Mouse (Mus musculus) G1E (cell line): Measurements from ENCODE around the gene Ctc1.

Source experiments
- CTCF ChIP-seq: IDR thresholded peaks from 2 replicates; pipeline ENCODE4 v1.5.1; 2012; ENCODE audit warnings: low read depth, low read length, inconsistent platforms, mixed read lengths
- GATA1 ChIP-seq: IDR thresholded peaks from 2 replicates; pipeline ENCODE4 v1.6.1; 2012; ENCODE audit warnings: borderline replicate concordance, low read length, inconsistent platforms, mixed read lengths
- POLR2AphosphoS5 ChIP-seq: IDR thresholded peaks from 2 replicates; pipeline ENCODE4 v1.6.1; 2012; ENCODE audit warnings: low read depth, low read length, inconsistent platforms; ENCODE audit not compliant: insufficient replicate concordance
- TAL1 ChIP-seq: conservative IDR thresholded peaks from 2 replicates; pipeline ENCODE4 v1.6.1; 2012; ENCODE audit warnings: low read depth, low read length, inconsistent platforms, mixed read lengths

DNA sequence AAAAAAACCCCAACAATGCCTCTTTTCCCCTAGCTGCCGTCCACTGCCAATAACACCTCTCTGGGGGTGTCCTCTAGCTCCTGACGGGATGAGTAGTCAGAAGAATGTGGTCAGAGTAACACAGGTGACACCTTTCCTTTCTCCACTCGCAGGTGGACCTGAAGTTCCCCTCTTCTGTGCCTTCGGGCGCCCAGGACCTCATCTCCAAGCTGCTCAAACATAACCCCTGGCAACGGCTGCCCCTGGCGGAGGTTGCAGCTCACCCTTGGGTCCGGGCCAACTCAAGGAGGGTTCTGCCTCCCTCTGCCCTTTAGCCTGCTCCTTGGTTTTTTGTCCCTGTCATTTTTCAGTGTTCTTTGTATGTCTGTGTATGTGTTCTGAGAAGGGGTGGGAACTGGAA lies 35.0 kb downstream of the Ctc1 start:
- TF ChIP-seq TAL1: no peak
- TF ChIP-seq CTCF: no peak
- no peak for TF ChIP-seq GATA1
- TF ChIP-seq POLR2AphosphoS5: no peak
